Mouse (Mus musculus): ENCODE data around the gene Entpd8. TPM values are rescaled to one million over a fixed set of nuclear protein-coding genes. Genes with fewer than 3 reads are reported as not detected.

The Entpd8 gene
- polyA plus RNA-seq, 1 experiment from 2014 or later: not detected

DNA sequence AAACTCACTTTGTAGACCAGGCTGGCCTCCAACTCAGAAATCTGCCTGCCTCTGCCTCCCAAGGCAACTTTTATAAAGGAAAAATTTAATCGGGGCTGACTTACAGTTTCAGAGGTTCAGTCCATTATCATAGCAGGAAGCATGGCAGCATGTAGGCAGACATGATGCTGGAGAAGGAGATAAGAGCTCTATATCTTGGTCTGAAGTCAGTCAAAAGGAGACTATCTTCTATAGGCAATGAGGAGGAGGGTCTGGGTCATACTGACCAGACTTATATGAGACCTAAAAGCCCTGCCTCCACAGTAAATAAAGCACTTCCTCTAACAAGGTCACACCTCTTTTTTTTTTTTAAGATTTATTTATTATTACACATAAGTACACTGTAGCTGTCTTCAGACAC is 15.8 kb upstream of the Entpd8 start:
- H3K4me2 ChIP-seq (replicated peaks): no peak overlapping the region
- H3K4me1 ChIP-seq: no peaks in the 10 kb centered on the region
- no peaks in the 10 kb centered on the region for H3K9me3 ChIP-seq (replicated peaks)
- H3K27ac ChIP-seq (replicated peaks): no peak overlapping the region
- no peaks in the 10 kb centered on the region for H3K27me3 ChIP-seq
- WGBS: 97% methylated on average over 1 of the region's 1 CpGs
- no peak for ATAC-seq (ENCODE audit: insufficient number of reproducible peaks, low FRiP score, low TSS enrichment, low read depth)
- no peak overlapping the region for H3K4me3 ChIP-seq (replicated peaks)
- H3K9ac ChIP-seq: no peak overlapping the region
- H3K36me3 ChIP-seq: peaks cover 35% of the 10 kb centered on the region

DNA sequence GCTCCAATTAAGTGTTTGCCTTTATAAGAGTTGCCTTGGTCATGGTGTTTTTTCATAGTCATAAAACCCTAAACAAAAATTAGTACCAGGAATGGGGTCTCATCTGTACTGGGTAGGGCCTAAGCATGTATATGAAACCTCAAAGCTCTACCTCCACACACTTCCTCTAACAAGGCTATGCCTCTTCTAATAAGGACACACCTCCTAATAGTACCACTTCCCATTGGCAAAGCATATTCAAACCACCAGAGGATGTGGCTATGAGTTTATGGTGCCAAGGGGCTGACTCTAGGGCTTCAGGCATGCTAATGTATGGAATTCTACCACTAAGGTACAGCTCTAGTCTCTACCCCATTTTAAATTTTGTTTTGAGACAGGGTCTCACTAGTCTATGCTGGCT is 14.6 kb upstream of the Entpd8 start:
- H3K36me3 ChIP-seq: peaks cover 25% of the 10 kb centered on the region; the same call in 1 of the 2 replicates
- no peak overlapping the region for H3K27ac ChIP-seq (replicated peaks)
- H3K9ac ChIP-seq: no peak overlapping the region
- no peaks in the 10 kb centered on the region for H3K4me1 ChIP-seq
- H3K27me3 ChIP-seq: no peaks in the 10 kb centered on the region
- no peak overlapping the region for H3K4me3 ChIP-seq (replicated peaks)
- no peak overlapping the region for H3K4me2 ChIP-seq (replicated peaks)
- H3K9me3 ChIP-seq (replicated peaks): no peaks in the 10 kb centered on the region
- ATAC-seq (ENCODE audit: insufficient number of reproducible peaks, low FRiP score, low TSS enrichment, low read depth): no peak

DNA sequence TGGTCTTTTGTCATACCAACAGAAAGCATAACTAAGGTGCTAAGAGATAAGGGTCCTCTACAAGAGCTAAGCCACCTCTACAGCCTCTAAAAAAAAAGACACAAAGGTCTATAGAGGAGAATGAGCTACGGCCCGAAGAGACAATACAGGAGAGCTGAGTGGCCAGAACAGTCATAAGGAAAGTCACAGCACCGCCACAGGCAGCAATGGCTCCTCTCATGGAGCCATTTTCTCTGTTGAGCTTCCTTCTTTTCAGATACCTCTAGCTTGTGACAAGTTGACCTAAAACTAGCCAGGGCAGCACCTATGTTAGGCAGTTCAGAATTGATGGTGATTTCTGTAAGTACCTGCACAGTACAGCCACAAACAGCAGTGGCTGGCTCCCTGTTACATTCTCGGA is 13.6 kb upstream of the Entpd8 start:
- Histone ChIP-seq H3K9me3 (replicated peaks) (no peaks in the 10 kb centered on the region), H3K27me3 (no peaks in the 10 kb centered on the region), H3K36me3 (peaks cover 15% of the 10 kb centered on the region; the same call in 1 of the 2 replicates), H3K4me3 (replicated peaks) (no peak overlapping the region), H3K4me1 (no peaks in the 10 kb centered on the region), H3K9ac (no peak overlapping the region), H3K4me2 (replicated peaks) (no peak overlapping the region), H3K27ac (replicated peaks) (no peak overlapping the region)
- 79% methylated on average over 4 of the region's 4 CpGs for WGBS
- ATAC-seq (ENCODE audit: insufficient number of reproducible peaks, low FRiP score, low TSS enrichment, low read depth): no peak

DNA sequence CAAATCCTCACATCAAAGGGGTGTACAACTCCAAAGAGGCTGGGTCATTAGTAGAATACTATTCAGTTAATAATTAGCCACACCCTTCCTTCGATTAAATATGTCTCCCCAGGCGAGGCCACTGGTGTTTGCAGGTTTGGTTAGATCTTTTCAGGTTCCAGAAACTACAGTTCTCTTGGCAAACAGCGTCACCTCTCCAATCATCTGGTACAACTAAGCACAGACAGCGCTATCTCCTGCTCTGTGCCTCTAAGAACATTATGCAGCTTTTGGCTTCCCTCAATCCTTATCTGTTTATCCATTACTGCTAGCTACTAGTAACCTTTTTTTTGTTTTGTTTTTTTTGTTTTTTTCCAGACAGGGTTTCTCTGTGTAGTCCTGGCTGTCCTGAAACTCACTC is 10.6 kb upstream of the Entpd8 start:
- Histone ChIP-seq H3K27me3 (no peaks in the 10 kb centered on the region), H3K4me3 (replicated peaks) (no peak overlapping the region), H3K9ac (no peak overlapping the region), H3K9me3 (replicated peaks) (no peaks in the 10 kb centered on the region), H3K27ac (replicated peaks) (no peak overlapping the region), H3K4me1 (no peaks in the 10 kb centered on the region), H3K4me2 (replicated peaks) (no peak overlapping the region), H3K36me3 (no peaks in the 10 kb centered on the region)
- ATAC-seq (ENCODE audit: insufficient number of reproducible peaks, low FRiP score, low TSS enrichment, low read depth): no peak
- 71% methylated on average over 4 of the region's 4 CpGs for WGBS

DNA sequence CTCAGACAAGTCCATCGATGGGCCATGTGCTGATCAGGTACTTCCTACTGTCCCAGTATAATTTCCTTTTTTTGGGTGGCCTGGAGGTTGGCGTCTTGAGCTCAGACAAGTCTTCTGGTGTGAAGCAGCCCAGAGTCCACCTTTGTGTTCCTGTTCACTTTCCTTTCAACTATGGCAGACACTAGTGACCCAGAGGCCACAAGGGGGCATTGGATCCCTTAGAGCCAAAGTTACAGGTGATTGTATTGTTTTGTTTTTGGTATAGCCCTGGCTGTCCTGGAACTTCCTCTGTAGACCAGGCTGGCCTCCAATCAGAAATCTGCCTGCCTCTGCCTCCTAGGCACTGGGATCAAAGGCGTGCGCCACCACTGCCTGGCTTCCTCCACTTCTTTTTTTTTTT is 7.7 kb upstream of the Entpd8 start:
- ATAC-seq (ENCODE audit: insufficient number of reproducible peaks, low FRiP score, low TSS enrichment, low read depth): no peak
- Histone ChIP-seq H3K4me1 (no peaks in the 10 kb centered on the region), H3K27ac (replicated peaks) (no peak overlapping the region), H3K4me3 (replicated peaks) (no peak overlapping the region), H3K9ac (no peak overlapping the region), H3K36me3 (no peaks in the 10 kb centered on the region), H3K4me2 (replicated peaks) (no peak overlapping the region), H3K27me3 (no peaks in the 10 kb centered on the region), H3K9me3 (replicated peaks) (no peaks in the 10 kb centered on the region)
- WGBS: 90% methylated on average over 4 of the region's 4 CpGs

DNA sequence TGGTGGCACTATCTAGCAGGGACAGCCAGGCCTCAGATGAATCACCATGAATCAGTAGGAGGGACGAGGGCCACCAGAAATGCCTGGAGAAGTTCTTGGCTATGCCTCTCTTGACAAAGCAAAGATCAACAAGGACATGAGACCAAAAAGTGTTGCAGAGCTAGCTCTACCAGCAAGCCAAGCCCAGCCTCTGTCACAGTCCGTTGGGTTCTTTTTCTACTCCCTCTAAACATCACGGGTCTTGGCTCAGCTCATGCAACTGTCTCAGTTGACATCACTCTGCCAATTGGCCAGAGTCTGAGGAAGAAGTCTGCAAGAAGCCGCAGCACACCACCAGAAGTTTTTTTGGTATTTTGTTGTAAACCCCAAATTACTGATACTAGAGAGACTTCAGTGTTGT is 4.6 kb upstream of the Entpd8 start:
- H3K4me3 ChIP-seq (replicated peaks): no peak overlapping the region
- H3K4me1 ChIP-seq: no peaks in the 10 kb centered on the region
- H3K9ac ChIP-seq: no peak overlapping the region
- ATAC-seq (ENCODE audit: insufficient number of reproducible peaks, low FRiP score, low TSS enrichment, low read depth): no peak
- 57% methylated on average over 4 of the region's 4 CpGs for WGBS
- H3K9me3 ChIP-seq (replicated peaks): no peaks in the 10 kb centered on the region
- no peak overlapping the region for H3K27ac ChIP-seq (replicated peaks)
- H3K4me2 ChIP-seq (replicated peaks): no peak overlapping the region
- no peaks in the 10 kb centered on the region for H3K27me3 ChIP-seq
- H3K36me3 ChIP-seq: no peaks in the 10 kb centered on the region

DNA sequence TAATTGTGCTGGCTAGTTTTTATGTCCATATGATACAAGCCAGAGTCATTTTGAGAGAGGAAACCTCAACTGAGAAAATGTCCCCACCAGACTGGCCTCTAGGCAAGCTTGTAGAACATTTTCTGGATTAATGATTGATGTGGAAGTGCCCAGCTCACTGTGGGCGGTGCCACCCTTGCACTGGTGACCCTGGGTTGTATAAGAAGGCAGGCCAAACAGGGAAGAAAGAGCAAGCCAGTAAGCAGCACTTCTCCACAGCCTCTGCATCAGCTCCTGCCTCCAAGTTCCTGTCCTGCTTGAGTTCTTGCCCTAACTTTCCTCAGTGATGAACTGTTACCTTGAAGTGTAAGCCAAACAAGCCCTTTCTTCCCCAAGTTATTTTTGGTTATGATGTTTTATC is 1.1 kb upstream of the Entpd8 start:
- Histone ChIP-seq H3K27ac (replicated peaks) (no peak overlapping the region), H3K27me3 (no peaks in the 10 kb centered on the region), H3K9ac (no peak overlapping the region), H3K9me3 (replicated peaks) (no peaks in the 10 kb centered on the region), H3K4me3 (replicated peaks) (no peak overlapping the region), H3K4me1 (no peaks in the 10 kb centered on the region), H3K4me2 (replicated peaks) (no peak overlapping the region), H3K36me3 (no peaks in the 10 kb centered on the region)
- 65% methylated on average over 1 of the region's 1 CpGs for WGBS
- no peak for ATAC-seq (ENCODE audit: insufficient number of reproducible peaks, low FRiP score, low TSS enrichment, low read depth)

DNA sequence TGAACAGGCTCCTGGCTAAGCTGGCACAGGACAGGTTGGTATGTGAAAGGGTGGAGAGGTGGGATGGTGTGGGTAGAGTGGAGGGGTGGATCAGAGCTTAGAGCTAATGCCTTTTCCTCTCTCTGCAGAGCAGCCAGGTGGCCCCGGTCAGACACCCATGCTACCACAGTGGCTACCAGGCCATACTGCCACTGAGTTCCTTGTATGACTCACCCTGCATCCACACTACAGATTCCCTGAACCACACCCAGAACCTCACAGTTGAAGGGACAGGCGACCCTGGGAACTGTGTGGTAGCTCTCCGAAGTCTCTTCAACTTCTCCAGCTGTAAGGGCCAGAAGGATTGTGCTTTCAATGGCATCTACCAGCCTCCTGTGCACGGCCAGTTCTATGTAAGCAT is 3.6 kb downstream of the Entpd8 start:
- no peaks in the 10 kb centered on the region for H3K36me3 ChIP-seq
- H3K4me2 ChIP-seq (replicated peaks): no peak overlapping the region
- H3K9ac ChIP-seq: no peak overlapping the region
- ATAC-seq (ENCODE audit: insufficient number of reproducible peaks, low FRiP score, low TSS enrichment, low read depth): no peak
- H3K4me1 ChIP-seq: no peaks in the 10 kb centered on the region
- no peak overlapping the region for H3K27ac ChIP-seq (replicated peaks)
- H3K27me3 ChIP-seq: no peaks in the 10 kb centered on the region
- no peaks in the 10 kb centered on the region for H3K9me3 ChIP-seq (replicated peaks)
- WGBS: 72% methylated on average over 4 of the region's 4 CpGs
- no peak overlapping the region for H3K4me3 ChIP-seq (replicated peaks)

DNA sequence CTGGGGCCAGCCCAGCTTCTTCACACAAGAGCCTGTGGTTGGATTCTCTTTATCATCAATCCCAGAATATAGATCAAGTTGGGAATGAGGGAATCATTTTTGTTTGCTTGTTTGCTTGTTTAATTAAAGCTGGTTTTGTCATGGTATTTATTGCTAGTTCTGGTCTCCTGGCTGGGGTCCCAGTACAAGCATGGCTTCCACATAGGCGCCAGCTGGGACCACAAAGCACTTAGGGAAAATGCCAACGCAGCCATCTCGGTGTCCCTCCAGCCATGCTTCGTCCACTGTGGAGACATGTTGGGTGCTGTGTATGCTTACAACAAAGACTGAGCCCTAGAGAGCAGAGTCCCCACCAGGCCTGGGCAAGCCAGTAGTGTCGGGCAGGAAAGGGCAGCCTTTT is 5.5 kb downstream of the Entpd8 start:
- Histone ChIP-seq H3K4me1 (no peaks in the 10 kb centered on the region), H3K4me2 (replicated peaks) (no peak overlapping the region), H3K9ac (no peak overlapping the region), H3K9me3 (replicated peaks) (no peaks in the 10 kb centered on the region), H3K27ac (replicated peaks) (no peak overlapping the region), H3K27me3 (no peaks in the 10 kb centered on the region), H3K36me3 (no peaks in the 10 kb centered on the region), H3K4me3 (replicated peaks) (no peak overlapping the region)
- WGBS: 93% methylated on average over 5 of the region's 5 CpGs
- no peak for ATAC-seq (ENCODE audit: insufficient number of reproducible peaks, low FRiP score, low TSS enrichment, low read depth)

DNA sequence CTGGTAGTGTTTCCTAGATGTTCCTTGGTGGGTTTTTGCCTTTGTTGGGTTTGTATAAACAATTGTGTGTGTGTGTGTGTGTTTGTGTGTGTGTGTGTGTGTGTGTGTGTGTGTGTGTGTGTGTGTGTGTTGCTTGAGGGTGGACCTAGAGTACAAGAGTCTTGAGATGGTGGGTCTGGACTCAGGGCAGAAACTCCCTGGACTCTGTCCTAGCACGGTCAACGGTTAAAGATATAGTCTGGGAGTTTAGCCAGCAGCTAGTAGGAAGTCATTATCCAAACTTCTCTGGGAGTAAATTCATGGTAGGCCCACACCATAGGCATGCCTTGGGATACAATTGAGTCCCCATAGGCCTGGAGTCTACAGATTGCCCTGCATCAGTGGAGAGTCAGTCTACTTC is 7.7 kb downstream of the Entpd8 start:
- no peaks in the 10 kb centered on the region for H3K4me1 ChIP-seq
- H3K27ac ChIP-seq (replicated peaks): no peak overlapping the region
- no peak for ATAC-seq (ENCODE audit: insufficient number of reproducible peaks, low FRiP score, low TSS enrichment, low read depth)
- no peaks in the 10 kb centered on the region for H3K36me3 ChIP-seq
- H3K9ac ChIP-seq: no peak overlapping the region
- H3K4me3 ChIP-seq (replicated peaks): no peak overlapping the region
- no peak overlapping the region for H3K4me2 ChIP-seq (replicated peaks)
- H3K9me3 ChIP-seq (replicated peaks): no peaks in the 10 kb centered on the region
- H3K27me3 ChIP-seq: 0 out of 2 replicates have a peak, but pooled peaks cover under 1% of the 10 kb centered on the region
- WGBS: 87% methylated on average over 2 of the region's 2 CpGs

DNA sequence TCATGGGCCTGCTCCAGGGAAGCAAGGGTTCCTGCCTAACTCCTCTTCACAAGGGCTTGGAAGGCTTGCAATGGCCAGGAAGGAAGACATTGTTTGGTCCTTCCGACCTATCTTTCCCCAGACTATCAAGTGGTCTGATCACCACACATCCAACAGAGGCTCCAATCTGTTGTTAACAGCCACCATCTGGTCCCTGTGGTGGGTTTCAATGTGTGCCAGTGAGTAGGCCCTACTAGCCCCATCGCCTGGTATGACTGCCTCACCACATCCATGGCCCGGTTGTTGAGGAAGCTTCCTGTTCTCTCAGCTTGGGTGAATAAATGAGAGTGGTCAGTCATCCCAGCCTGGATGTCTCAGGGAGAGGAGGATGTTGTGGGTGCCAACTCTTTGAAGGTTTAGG is 8.5 kb downstream of the Entpd8 start:
- Histone ChIP-seq H3K4me2 (replicated peaks) (no peak overlapping the region), H3K9ac (no peak overlapping the region), H3K27me3 (peaks cover 4% of the 10 kb centered on the region; the same call in 1 of the 2 replicates), H3K4me3 (replicated peaks) (no peak overlapping the region), H3K36me3 (no peaks in the 10 kb centered on the region), H3K9me3 (replicated peaks) (no peaks in the 10 kb centered on the region), H3K27ac (replicated peaks) (no peak overlapping the region), H3K4me1 (no peaks in the 10 kb centered on the region)
- no peak for ATAC-seq (ENCODE audit: insufficient number of reproducible peaks, low FRiP score, low TSS enrichment, low read depth)
- WGBS: 88% methylated on average over 3 of the region's 3 CpGs

DNA sequence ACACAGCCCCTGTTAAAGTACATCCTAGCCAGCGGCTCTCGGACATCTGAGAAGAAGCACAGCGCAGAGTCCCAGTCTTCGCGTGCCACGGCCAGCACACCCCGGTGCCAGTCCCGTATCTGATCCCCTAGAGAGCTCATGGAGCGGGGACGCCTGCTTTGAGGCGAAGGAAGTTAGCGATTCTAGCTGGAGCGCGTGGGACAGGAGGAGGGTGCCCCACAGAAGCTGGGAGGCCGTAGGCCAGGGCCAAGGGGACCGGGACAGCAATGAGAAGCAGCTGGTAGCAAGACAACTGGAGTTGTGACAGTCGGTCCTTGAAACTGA is 14.6 kb downstream of the Entpd8 start:
- ATAC-seq (ENCODE audit: insufficient number of reproducible peaks, low FRiP score, low TSS enrichment, low read depth): no peak
- WGBS: 35% methylated on average over 17 of the region's 17 CpGs
- Histone ChIP-seq H3K4me1 (0 out of 2 replicates have a peak, but pooled peaks cover 6% of the 10 kb centered on the region), H3K4me2 (replicated peaks) (peak overlapping the region; percentile 27), H3K4me3 (replicated peaks) (peak overlapping the region; percentile 9), H3K9me3 (replicated peaks) (no peaks in the 10 kb centered on the region), H3K27ac (replicated peaks) (no peak overlapping the region), H3K9ac (no peak overlapping the region), H3K27me3 (peaks cover 9% of the 10 kb centered on the region; the same call in 1 of the 2 replicates), H3K36me3 (no peaks in the 10 kb centered on the region)
